Mouse (Mus musculus) T-helper 17 cell (primary cell): ENCODE measurements around the gene Hpca.

Experiments used
- in situ Hi-C, 2 experiments: fragments of 300-600 bp; cut with MboI, MseI; formaldehyde crosslinking; loops; 1 replicate in 1 of 2; 2 replicates in 1 of 2; pipeline ENCODE4 v1.15.1; 2025; ENCODE audit warnings: high pct_unique_total_duplicates in 2 of 2

Gene Hpca

DNA sequence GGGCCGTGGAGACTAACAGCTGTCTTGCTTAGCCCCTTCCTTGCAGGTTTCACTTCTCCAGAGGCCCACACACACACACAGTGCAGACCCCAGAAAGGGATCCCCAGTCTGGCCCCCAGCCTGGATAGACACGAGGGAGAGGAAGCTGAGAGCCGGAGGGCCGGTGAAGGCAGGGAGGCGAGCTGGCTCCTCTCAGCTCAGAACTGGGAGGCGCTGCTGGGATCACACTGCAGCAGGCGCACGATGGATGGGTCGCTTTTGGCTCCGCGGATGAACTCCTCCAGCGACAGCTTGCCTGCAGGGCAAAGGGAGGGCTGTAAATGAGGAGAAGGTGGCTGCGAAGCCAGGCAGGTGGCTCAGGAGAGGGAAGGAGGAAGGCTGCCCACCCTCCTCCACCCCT is 9.6 kb downstream of the Hpca start:
- in situ Hi-C loops: loop anchor here (10.0 to 25.0 kb wide), 2 partner anchors 397 to 1450 kb away; partner anchors contain the start of gene Nkain1 (in 1 of the 2)

DNA sequence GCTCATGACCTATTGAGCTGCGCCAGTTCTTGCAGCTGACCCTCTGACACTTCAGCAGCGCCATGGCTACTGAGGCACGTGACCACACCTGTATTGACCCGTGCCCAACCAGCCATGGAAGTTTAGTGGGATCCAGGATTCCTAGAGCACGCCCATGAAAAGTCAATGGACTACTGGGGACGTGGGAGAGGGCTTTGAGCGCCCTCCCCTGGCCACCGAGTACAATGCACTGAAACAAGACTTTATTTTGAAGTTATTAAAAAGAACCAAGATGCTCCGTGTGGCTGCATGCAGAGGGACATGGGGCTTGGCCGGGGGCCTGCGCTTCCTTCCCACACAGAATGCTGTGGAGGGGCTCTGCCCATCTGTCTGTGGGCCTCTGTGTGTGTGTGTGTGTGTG is 10.5 kb downstream of the Hpca start:
- in situ Hi-C loops: loop anchor here (10.0 to 25.0 kb wide), 2 partner anchors 397 to 1451 kb away; partner anchors contain the start of gene Nkain1 (in 1 of the 2)

DNA sequence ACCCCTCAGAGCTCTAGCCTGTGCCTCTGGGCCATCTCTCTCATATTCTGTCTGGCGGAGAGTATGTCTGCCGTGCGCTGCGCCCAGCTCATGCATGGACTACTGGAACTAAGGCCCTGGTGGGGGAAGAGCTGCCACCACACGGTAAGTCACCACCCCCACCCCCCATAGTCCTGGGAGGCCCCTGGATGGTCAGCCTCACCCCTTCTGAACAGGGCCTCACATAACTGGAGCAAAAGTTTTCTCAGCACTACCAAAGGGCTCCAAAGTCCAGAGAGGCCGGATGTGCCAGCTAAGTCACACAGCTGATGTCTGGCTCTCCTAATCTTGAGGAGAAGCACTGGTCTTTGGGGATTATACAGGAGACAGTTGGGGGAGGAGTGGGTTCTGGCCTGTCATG is 11.0 kb downstream of the Hpca start:
- in situ Hi-C loops: loop anchor here (10.0 to 25.0 kb wide), 2 partner anchors 396 to 1451 kb away; partner anchors contain the start of gene Nkain1 (in 1 of the 2)

DNA sequence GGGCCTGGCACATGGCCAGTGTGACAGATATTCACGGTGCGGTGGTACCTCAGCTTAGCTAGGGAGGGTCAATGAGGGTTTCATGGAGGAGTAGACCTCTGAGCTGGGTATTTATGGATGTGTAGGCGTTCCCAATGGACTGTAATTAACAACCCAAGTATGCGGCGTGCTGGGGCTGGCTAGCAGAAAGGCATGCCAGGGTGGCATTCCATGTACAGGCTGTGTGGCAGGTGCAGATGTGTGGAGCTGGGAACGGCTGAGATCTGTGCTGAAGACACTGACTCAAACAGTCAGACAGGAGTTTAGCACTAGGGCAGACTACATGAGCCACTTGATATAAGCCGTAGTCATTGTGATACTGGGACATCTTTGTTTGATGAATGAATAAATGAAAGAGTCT is 13.2 kb downstream of the Hpca start:
- in situ Hi-C loops: loop anchor here in 1 of 2 experiments (25.0 kb wide), 1 partner anchor 1454 kb away; the partner anchor contains the start of gene Nkain1

DNA sequence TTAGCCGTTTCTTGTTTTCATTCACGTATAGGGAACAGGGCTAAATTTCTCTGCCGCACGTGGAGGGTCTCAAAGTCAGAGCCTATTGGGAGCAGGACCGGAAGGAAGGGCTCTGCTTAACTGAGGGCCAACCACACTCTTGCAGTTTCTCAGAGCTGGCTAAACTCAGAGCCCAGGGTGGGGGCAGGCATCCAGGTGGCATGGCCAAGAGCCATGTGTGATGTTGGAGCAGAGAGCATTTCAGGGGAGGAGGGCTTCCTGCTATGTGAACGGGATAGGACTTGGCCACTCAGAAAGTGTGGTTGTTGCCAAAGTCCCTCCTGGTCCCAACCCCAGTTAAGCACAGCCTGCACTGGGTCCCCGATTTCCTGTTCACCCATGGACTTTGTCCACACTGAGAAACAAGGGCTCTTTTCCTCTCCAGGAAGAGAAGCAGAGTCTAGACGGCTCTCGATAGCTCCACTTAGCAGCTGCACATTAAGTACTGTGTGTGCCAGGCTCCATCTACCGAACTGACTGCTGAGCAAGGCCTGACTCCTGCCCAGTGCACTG is 14.4 kb downstream of the Hpca start:
- in situ Hi-C loops: loop anchor here in 1 of 2 experiments (25.0 kb wide), 1 partner anchor 1455 kb away; the partner anchor contains the start of gene Nkain1

DNA sequence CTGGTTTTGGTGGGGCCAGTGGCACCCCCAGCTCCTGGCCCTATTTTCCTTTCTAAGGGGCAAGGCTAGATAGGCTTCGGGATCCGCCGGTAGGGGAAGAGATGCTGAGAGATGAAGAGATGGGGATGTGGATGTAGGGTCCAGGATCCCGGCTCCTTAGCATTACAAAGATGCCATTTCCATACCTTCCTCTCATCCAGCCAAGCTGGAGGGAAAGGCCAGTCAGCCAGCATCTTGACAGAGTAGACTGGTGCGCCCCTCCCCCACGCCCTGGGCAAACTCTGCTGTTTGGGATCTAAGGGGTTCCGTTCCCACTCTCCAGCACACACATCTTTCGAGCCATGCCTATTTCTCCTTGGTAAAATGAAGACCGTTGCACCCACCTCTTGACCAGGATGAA is 15.8 kb downstream of the Hpca start:
- in situ Hi-C loops: loop anchor here in 1 of 2 experiments (25.0 kb wide), 1 partner anchor 1456 kb away; the partner anchor contains the start of gene Nkain1

DNA sequence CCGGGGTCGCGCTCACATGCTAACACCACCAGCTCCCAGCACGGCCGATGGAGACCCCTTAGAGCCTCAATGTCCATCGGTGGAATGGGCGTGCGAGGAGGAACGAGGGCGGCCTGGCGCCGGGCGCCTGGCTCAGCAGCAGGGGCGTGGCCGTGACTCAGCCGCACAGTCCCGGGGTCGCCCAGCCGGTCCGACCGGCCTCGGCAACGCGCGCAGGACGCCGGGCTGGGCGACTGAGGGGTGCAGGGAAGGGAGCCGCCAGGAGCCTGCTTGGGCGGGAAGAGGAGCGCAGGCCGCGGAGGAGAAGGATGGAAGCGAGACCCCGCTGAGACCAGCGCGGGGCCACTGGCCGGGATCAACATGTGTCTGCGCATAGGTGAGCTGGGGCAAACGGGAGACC is 16.5 kb downstream of the Hpca start, which contains the start of gene Tmem54:
Gene Tmem54 (plus strand): TSS at position 193 of the 400 bp plus-strand sequence.
- in situ Hi-C loops: loop anchor here in 1 of 2 experiments (25.0 kb wide), 1 partner anchor 1457 kb away; the partner anchor contains the start of gene Nkain1

DNA sequence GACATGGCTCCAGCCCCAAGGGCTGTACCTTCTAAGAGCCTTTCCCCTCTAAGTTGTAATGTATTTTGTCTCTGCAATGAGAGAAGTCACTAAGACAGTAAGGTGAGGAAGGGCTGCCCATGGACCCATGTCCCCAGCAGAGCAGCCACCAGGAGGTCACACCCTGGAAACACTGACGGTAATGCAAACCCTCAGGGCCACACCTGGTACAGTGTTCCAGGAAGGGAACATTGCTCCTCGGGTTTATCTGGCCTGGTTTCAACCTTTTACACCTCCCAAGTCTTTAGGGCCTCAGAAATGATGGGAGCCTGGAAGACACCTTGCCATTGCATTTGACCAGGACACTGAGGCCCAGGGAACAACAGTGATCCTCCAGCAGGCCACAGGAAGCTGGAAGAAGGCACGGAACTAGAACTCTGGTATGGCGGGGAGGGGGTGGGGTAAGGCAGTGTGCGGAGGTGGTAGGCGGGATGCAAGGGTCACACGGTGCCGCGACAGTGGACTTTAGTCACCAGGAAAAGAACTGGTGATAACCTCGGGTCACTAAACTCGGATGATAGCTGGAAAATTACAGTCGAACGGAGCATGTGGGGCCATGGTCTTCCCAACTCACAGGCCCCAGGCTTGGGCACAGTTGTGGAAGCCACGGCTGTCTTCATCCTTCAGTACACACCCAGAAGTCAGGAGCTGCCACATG is 19.6 kb downstream of the Hpca start:
- in situ Hi-C loops: loop anchor here in 1 of 2 experiments (25.0 kb wide), 1 partner anchor 1460 kb away; the partner anchor contains the start of gene Nkain1

DNA sequence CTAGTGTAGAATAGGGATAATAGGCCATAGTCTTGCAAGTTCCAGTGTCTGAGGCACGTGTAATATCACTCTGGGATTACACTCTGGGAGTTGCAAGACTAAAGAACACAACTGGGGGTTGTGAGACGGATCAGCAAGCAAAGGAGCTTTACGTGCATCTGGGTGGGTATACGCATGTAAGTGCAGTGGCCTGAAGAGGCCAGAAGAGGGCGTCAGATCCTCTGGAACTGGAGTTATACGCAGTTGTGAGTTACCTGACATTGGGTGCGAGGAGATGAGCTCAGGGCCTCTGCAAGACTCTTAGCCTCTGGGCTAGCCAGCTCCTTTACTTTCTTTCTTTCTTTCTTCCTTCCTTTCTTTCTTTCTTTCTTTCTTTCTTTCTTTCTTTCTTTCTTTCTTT is 24.8 kb downstream of the Hpca start:
- in situ Hi-C loops: no loop called here

DNA sequence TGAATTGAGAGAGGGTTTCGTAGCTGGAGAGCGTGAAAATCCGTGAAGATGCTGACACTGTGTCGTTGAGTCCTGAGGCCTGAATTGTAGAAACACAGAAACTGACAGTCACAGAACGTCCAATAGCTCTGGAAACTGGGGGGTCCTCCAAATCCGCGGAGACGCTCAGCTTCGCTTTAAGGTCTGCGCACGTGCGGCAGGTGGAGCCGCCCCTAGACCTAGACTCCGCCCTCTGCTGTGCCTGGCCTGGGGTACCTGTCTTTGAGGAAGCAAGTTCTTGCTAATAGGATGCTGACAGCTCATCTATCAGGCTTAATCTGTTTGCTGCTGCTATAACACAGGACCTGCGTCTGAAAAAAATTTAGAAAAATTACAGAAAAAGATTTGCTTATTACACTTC is 26.6 kb downstream of the Hpca start:
- in situ Hi-C loops: no loop called here

DNA sequence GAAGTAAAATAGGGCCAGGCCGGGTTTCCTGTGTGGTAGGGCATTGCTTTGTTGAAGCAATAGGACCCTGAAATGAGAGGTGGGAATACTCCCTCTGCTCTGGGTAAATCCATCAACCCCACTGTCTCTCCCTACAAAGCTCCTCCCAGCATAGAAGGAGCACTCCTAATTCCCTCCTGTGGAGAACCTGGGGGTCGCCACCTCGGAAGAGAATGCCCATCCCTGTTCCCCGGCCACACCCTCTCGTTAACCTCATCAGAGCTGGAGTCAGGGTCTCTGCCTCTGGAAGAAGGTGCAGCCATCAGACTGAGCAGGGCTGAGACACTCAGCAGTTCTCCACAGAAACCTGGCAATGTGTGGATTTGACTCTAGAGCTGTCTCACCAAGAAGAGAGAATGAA is 34.0 kb downstream of the Hpca start:
- in situ Hi-C loops: loop anchor here (5.0 kb wide), 2 partner anchors 111 to 131 kb away; no protein-coding TSS in a partner anchor

DNA sequence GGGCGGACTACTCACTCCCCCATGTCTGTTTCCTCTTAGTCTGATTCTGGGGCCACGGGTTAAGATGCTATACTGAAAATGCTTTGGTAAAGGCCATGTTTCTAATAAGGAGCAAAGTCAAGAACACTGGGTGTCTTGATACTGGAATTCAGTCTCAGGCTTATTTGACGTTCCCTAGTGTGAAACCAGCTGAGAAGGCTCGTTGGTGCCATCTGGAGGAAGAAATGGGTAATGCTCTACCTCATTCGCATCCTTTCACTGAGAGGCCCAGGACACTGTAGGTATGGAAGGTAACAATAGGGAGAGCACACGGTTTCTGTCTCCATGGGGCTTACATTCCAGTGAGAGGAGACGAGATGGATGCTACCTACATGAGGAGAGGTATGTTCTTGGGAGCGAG is 35.8 kb downstream of the Hpca start:
- in situ Hi-C loops: loop anchor here (5.0 kb wide), 2 partner anchors 109 to 129 kb away; no protein-coding TSS in a partner anchor

DNA sequence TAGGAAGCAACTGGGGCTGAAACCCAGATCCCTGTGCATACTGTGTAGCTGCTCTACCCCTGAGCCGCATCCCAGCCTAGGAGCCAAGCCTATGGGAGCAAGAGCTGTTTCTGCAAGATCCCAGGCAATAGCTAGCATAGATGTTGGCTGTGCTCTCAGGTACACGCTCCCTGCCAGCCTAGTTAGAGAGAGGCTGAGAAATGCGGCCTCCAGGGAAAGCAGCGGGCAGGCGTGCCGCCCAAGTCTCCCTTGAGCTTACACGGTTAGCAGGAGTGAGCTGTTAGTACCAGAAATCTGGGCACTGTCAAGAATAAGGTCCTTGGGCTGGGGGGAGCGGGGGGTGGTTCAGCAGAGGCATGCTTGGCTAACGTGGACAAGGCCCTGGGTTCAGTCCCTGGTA is 36.9 kb downstream of the Hpca start:
- in situ Hi-C loops: loop anchor here (5.0 kb wide), 2 partner anchors 108 to 128 kb away; no protein-coding TSS in a partner anchor

DNA sequence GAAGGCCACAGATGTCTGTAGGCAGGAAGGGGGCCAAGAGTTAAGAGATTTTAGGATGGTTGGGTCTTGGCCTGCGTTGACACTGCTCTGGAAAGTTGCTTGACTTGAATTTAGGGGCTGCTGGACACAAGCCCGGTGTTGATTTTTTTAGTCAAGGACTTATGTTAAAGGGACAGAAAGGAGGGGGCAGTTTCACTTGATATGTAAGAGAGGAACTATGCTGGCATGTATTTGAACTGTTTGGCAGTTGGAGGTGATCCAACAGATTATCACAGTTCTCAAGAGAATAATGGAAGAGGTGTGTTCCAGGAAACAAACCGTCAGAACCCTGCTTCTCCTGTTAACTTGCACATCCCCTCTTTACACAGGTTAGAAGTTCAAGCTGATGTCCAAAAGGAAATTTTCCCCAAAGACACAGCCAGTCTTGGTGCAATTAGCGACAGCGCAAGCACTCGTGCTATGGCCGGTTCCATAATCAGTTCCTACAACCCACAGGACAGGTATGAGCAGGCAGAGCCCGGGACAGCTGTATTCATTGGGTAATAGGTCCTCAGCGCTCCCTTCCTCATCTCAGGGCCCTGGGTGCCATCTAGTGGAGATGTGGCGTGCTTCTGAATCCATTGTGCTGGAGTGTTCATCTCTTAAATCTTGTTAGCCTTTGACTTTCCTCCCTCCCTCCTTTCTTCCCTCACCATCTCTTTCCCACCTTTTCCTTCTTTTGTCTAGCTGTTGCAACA is 39.3 kb downstream of the Hpca start:
- in situ Hi-C loops: no loop called here

DNA sequence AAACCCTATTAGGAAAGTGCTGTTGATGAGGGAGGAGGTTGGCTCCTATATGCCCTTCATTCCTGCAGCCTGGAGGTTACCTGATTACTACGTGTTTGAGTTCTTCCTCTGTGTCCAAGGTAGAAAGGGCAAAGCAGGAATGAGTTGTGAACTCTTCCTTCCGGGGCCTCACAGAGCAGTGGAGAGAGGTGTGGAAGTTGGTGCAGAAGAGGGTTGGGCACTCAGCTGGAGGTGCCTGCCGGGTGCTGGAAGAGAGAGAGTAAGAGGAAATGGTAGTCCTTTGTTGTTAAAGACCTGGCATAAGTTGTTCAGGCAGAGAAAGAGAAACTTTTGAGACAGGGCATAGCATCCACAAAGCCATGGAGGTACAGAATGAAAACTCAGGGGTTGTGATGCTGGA is 39.9 kb downstream of the Hpca start:
- in situ Hi-C loops: no loop called here

DNA sequence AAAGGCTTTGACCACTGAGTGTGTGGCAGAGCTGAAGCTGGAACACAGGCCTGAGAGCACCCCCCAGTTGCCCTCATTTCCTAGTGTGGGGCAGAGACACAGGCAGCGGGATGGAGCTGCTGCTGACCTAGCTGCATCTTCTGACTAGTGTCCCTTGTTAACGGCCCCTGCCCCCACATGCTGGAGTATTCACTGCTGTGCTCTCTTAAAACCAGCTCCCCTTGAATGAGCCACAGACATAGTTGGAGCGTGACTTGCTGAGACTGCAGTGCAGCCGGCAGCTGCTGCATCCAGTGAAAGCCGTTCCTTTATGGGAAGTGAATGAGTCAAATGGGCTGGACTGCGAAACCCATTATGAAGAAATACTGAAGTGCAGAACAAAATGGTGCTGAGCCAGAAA is 40.3 kb downstream of the Hpca start:
- in situ Hi-C loops: no loop called here

DNA sequence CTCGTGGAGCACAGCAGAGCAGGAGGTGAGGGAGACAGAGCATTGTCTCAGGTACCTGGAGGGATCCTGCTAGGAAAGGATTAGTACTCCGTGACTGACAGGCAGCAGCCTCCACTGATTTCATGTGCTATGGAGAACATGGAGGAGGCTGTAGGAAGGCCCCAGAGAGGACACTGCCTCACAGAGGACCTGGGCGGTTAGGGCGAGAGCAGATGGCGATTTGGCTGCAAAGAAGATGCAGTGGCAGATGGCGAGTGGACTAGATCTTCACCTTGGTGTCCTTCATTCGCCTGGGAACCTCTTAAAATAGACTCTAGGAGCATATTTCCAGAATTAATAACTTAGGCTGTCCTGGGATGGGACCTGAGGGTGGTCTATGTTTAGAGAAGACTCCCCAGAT is 40.8 kb downstream of the Hpca start:
- in situ Hi-C loops: no loop called here

DNA sequence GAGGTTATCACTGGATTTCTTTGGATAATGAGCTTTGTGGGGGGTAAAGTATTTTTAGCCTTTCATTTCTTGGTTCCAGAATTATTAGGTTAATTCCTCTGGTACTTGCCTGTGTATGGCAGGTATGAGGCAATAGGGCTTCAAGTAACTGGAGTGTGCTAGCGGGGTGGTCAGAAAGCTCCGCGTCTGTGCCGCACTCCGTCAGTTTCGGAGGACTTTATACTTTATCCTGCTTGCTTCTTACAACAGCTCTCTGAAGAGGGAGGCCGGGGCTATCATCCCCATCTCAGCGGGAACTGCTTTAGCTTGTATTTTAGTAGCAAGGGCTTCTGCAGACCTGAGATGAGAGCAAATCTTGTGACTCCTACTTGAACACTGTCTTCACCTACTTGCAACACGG is 42.7 kb downstream of the Hpca start:
- in situ Hi-C loops: no loop called here

DNA sequence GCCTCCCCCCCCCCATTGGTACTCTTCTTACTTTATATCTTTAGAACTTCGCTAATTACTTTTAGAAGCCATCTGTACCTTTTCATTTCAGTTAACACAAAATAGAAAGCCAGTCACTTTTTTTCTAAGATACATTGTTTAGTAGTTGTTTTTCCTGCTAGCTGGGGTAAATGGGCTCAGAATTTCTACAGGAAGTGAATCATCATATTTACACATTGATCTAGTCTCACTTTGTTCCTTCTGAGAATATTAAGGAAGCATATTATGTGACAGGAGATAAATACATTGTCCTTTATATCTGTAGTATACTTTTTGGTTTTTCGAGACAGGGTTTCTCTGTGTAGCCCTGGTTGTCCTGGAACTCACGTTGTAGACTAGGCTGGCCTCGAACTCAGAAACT is 53.0 kb downstream of the Hpca start:
- in situ Hi-C loops: no loop called here

DNA sequence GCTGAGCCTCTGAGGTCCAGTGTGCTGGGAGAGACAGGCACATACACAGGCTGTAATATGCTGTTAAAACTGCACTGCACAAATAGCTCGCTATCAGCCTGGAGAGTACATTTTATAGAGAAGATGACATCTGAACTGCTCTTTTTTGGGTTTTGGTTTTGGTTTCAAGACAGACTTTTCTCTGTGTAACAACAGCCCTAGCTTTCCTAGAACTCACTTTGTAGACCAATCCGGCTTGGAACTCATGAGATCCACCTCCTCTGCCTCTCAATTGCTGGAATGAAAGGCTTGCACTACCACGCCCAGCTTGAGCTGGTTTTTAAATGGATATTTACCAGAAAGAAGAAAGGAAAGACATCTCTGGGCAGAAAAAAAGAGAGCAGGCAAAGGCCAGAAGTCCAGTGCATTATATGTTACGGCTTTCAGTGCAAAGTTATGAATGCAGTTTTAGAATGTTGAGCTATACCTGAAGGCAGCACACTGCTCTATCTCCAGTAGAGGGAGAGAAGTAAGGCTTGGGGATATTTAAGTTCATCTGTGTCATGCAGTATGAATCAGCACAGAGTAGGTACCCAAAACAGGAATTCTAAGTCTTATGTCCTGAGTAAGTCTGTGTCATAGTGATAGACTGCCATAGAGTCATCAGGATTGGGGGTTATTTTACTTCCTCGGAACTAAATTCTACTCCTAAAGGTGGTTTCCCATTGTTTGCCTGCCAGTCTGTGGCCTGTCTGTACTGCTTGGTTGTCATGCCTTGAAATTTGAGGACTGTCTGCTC is 54.0 kb downstream of the Hpca start:
- in situ Hi-C loops: no loop called here

DNA sequence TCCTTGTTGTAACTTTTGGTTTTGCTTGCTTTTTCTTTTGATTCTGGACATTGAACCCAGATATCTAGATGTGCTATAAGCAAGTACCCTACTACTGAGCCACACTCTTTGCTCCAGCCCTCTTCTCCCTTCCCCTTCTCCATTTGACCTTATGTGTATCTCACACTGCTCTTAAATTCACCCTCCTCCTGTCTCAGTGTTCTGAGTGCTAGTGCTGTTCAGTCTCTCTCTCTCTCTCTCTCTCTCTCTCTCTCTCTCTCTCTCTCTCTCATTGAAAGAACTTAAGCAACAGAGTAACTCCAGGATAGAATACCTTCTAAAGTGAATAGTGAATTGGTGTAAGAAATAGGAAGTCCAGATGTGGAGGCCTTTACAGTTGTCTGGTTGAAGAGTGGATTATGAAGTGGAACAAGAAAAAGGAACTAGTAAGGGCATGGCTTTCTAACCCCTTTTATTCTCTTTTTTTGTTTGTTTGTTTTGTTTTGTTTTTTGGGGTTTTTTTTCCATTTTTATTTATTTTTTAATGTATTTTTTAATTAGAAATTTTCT is 56.1 kb downstream of the Hpca start:
- in situ Hi-C loops: no loop called here
